Mouse (Mus musculus) CH12.LX (cell line): ENCODE results near the gene Tnc.

Experiments
- CHD2 ChIP-seq: IDR thresholded peaks from 2 replicates; pipeline ENCODE4 v1.6.1; 2011; ENCODE audit warnings: low read length, improper control_type of control experiment
- CTCF ChIP-seq, 2 experiments: IDR thresholded peaks in 1 of 2; conservative IDR thresholded peaks in 1 of 2; 2 replicates each; pipeline ENCODE4 v1.5.1; 2011 to 2012; ENCODE audit warnings: low read depth in 2 of 2, low read length in 2 of 2, improper control_type of control experiment in 1 of 2, inconsistent platforms in 1 of 2, mild to moderate bottlenecking in 1 of 2, moderate library complexity in 1 of 2
- EP300 ChIP-seq: IDR thresholded peaks from 2 replicates; pipeline ENCODE4 v1.6.1; 2011; ENCODE audit warnings: low read length, improper control_type of control experiment
- GABPA ChIP-seq: IDR thresholded peaks from 2 replicates; pipeline ENCODE4 v1.6.1; 2012; ENCODE audit warnings: low read depth, low read length, improper control_type of control experiment, inconsistent platforms; ENCODE audit not compliant: insufficient replicate concordance
- HCFC1 ChIP-seq: IDR thresholded peaks from 2 replicates; pipeline ENCODE4 v1.6.1; 2012; ENCODE audit warnings: low read depth, mild to moderate bottlenecking, inconsistent platforms, low read length, improper control_type of control experiment
- POLR2A ChIP-seq: IDR thresholded peaks from 2 replicates; pipeline ENCODE4 v1.6.1; 2011; ENCODE audit warnings: low read depth, mild to moderate bottlenecking, improper control_type of control experiment, low read length

DNA sequence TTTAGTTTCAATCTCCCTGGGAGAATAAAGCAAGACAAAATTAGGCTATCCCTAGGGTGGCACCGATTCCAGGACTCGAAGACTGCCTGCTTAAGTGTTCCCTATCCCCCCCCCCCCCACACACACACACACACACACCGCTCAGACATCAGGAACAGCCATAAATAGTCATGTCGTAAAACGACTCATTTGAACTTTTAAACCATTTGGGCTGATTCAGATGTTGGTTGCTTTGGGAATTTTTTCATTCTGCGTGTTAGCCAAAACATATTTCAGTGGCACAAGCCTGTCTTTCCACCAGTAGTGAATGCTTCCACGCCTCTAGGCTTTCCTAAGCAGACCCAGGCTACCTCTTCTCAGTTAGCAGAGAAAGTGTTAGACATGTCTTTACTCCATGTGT, 1.4 kb upstream of the Tnc start:
- no peak for TF ChIP-seq CTCF (conservative IDR thresholded peaks at IDR 0.05 in 1 of 2, IDR thresholded peaks at IDR 0.05 in 1 of 2; ENCODE audit: low read depth in 2 of 2, low read length in 2 of 2)
- no peak for TF ChIP-seq EP300
- no peak for TF ChIP-seq GABPA
- no peak for TF ChIP-seq CHD2
- no peak for TF ChIP-seq POLR2A
- TF ChIP-seq HCFC1: no peak
